ENCODE assay signal across 10 mouse cellular contexts in the genomic region with DNA sequence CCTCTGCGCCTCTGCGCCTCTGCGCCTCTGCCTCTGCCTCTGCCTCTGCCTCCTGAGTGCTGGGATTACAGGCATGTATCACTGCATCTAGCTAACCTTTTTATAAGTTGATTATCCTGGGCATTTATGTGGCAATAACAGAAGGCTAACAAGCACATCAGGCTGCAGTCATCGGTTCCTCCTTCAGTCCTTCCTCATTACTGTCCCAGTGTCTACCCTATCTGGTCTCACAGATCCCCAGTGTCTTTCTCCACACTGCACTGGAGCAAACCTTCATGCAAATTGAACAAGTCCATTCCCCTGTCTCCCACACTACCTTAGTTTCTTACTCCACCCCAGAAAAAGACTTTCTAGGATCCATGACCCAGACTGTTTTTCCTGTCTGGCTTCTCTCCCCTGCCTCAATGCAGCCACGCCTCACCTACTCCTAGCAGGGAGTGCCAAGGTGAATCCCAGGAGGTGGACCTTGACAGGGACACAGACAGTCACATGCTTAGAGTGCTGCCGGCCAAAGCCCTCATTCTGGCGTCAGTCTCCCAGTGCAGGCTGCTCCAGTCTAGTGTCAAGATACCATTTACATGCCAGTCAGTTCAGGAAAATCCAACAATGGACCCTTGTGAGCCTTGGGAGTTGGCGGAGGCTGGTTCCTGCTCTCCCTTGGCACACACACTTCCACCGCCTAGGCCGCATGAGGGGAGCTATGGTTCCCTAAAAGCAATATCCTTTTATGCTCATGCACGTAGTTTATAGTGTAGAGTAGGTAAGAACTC. TPM values are rescaled to one million over a fixed set of nuclear protein-coding genes. Genes with fewer than 3 reads are reported as not detected.
A peak's percentile ranks its signal among the peaks of the same experiment; 100 is the strongest.
DNase-seq lines count a peak whose midpoint lies in the region; ATAC-seq lines count a peak whose summit lies in the region.
"Had no signal": no experiment of that assay in that cellular context is flagged by ENCODE, and none has a peak within 500 bp of the region (broad histone marks: within the 10 kb centered on the region; RNA-seq: fewer than 3 reads in every experiment).

No protein-coding gene starts in this region.

- no peak for DNase-seq in forebrain, embryonic 10.5 days (ENCODE audit: extremely low spot score, low spot score)
- DNase-seq in forebrain, embryonic 11.5 days (ENCODE audit: low spot score), result no peak
- peak; percentile 61 for DNase-seq in right cerebral cortex, adult 18-20 months
- no peak for DNase-seq in right cerebral cortex, postnatal 14 days
- peak; percentile 73 to 90 for DNase-seq in kidney, postnatal 25 days
- DNase-seq in embryo, embryonic 10 days (ENCODE audit: low spot score), result no peak
- no peak for DNase-seq in spleen, adult 18-20 months

- H3K4me2 ChIP-seq in forebrain, embryonic 11.5 days (ENCODE audit: low read depth, low read length, severe bottlenecking), result no peak overlapping the region
- no peak overlapping the region for H3K4me2 ChIP-seq in stomach, embryonic 15.5 days
- H3K4me2 ChIP-seq: embryonic facial prominence, embryonic 12.5 days had no signal

- 84% methylated on average over 11 of the region's 11 CpGs for WGBS in forebrain, embryonic 10.5 days
- WGBS in forebrain, embryonic 11.5 days, result 84% methylated on average over 11 of the region's 11 CpGs
- 81% methylated on average over 11 of the region's 11 CpGs for WGBS in stomach, embryonic 15.5 days

- H3K9ac ChIP-seq in forebrain, embryonic 11.5 days (ENCODE audit: low read length), result no peak overlapping the region
- no peak overlapping the region for H3K9ac ChIP-seq in stomach, embryonic 15.5 days
- H3K9ac ChIP-seq: embryonic facial prominence, embryonic 12.5 days had no signal

- H3K4me1 ChIP-seq in forebrain, embryonic 10.5 days, result peaks cover 3% of the 10 kb centered on the region; the same call in 1 of the 2 replicates
- H3K4me1 ChIP-seq in forebrain, embryonic 11.5 days (replicated peaks; ENCODE audit: control insufficient read depth, insufficient read depth, low read length), result no peaks in the 10 kb centered on the region
- H3K4me1 ChIP-seq in stomach, embryonic 15.5 days, result no peaks in the 10 kb centered on the region
- H3K4me1 ChIP-seq: embryonic facial prominence, embryonic 12.5 days had no signal

- ATAC-seq in forebrain, embryonic 11.5 days (replicated peaks; ENCODE audit: low FRiP score), result no peak
- no peak for ATAC-seq in stomach, embryonic 15.5 days (ENCODE audit: insufficient read depth, low FRiP score, low read depth)

- 0 out of 2 replicates have a peak overlapping the region, but pooled peaks have one; percentile 10 for H3K27ac ChIP-seq in forebrain, embryonic 10.5 days
- H3K27ac ChIP-seq in forebrain, embryonic 11.5 days (ENCODE audit: low read depth, low read length), result no peak overlapping the region
- H3K27ac ChIP-seq in stomach, embryonic 15.5 days, result peak overlapping the region; percentile 3; the same call in 1 of the 2 replicates
- H3K27ac ChIP-seq: embryonic facial prominence, embryonic 12.5 days; macrophage had no signal

- no peaks in the 10 kb centered on the region for H3K36me3 ChIP-seq in forebrain, embryonic 10.5 days (replicated peaks)
- H3K36me3 ChIP-seq in forebrain, embryonic 11.5 days (ENCODE audit: control insufficient read depth, insufficient read depth, low read length), result no peaks in the 10 kb centered on the region
- no peaks in the 10 kb centered on the region for H3K36me3 ChIP-seq in stomach, embryonic 15.5 days
- H3K36me3 ChIP-seq: embryonic facial prominence, embryonic 12.5 days had no signal

- H3K27me3 ChIP-seq in forebrain, embryonic 10.5 days (ENCODE audit: poor library complexity, severe bottlenecking), result no peaks in the 10 kb centered on the region
- no peaks in the 10 kb centered on the region for H3K27me3 ChIP-seq in forebrain, embryonic 11.5 days (ENCODE audit: control insufficient read depth, insufficient read depth, low read length)
- H3K27me3 ChIP-seq in stomach, embryonic 15.5 days (replicated peaks), result no peaks in the 10 kb centered on the region; the same call in 1 of the 2 replicates
- H3K27me3 ChIP-seq: embryonic facial prominence, embryonic 12.5 days had no signal

- H3K4me3 ChIP-seq in forebrain, embryonic 10.5 days, result no peak overlapping the region
- H3K4me3 ChIP-seq in forebrain, embryonic 11.5 days (ENCODE audit: low read depth, low read length), result no peak overlapping the region
- H3K4me3 ChIP-seq in stomach, embryonic 15.5 days (replicated peaks), result no peak overlapping the region
- H3K4me3 ChIP-seq: embryonic facial prominence, embryonic 12.5 days had no signal

- H3K9me3 ChIP-seq in forebrain, embryonic 10.5 days, result no peaks in the 10 kb centered on the region
- H3K9me3 ChIP-seq in forebrain, embryonic 11.5 days (ENCODE audit: control insufficient read depth, low read length), result no peaks in the 10 kb centered on the region
- no peaks in the 10 kb centered on the region for H3K9me3 ChIP-seq in stomach, embryonic 15.5 days
- H3K9me3 ChIP-seq: embryonic facial prominence, embryonic 12.5 days had no signal

RNA-seq across cellular contexts. Expression of gene Tex33, which starts 12.1 kb away (rescaled TPM):
- polyA plus RNA-seq in forebrain, embryonic 10.5 days (2016; fragmentation: Nextera tagmentation; extraction: Ambion mirVana), result not detected in 2 replicates
- not detected in 2 replicates for polyA plus RNA-seq in forebrain, embryonic 11.5 days (2014; fragmentation: Nextera tagmentation; extraction: Ambion mirVana)
- not detected in 2 replicates for polyA plus RNA-seq in stomach, embryonic 15.5 days (2015; fragmentation: Nextera tagmentation; extraction: Ambion mirVana)
- polyA plus RNA-seq: embryonic facial prominence, embryonic 12.5 days; macrophage had no signal

RNA-seq across cellular contexts. Expression of gene Tst, which starts 22.1 kb away (rescaled TPM):
- 11.8 and 11.9 TPM in 2 replicates for polyA plus RNA-seq in forebrain, embryonic 10.5 days (2016; fragmentation: Nextera tagmentation; extraction: Ambion mirVana)
- polyA plus RNA-seq in forebrain, embryonic 11.5 days (2014; fragmentation: Nextera tagmentation; extraction: Ambion mirVana), result 10.4 and 11.9 TPM in 2 replicates
- polyA plus RNA-seq in stomach, embryonic 15.5 days (2015; fragmentation: Nextera tagmentation; extraction: Ambion mirVana), result 67.4 and 89.8 TPM in 2 replicates

RNA-seq across cellular contexts. Expression of gene Mpst, which starts 22.6 kb away (rescaled TPM):
- 0.90 and 2.0 TPM in 2 replicates for polyA plus RNA-seq in forebrain, embryonic 10.5 days (2016; fragmentation: Nextera tagmentation; extraction: Ambion mirVana)
- polyA plus RNA-seq in forebrain, embryonic 11.5 days (2014; fragmentation: Nextera tagmentation; extraction: Ambion mirVana), result 2.7 and 4.2 TPM in 2 replicates
- polyA plus RNA-seq in stomach, embryonic 15.5 days (2015; fragmentation: Nextera tagmentation; extraction: Ambion mirVana), result 3.3 and 4.2 TPM in 2 replicates

RNA-seq across cellular contexts. Expression of gene Kctd17, which starts 44.7 kb away (rescaled TPM):
- polyA plus RNA-seq in forebrain, embryonic 10.5 days (2016; fragmentation: Nextera tagmentation; extraction: Ambion mirVana), result 56.8 and 57.1 TPM in 2 replicates
- polyA plus RNA-seq in forebrain, embryonic 11.5 days (2014; fragmentation: Nextera tagmentation; extraction: Ambion mirVana), result 67.9 and 76.7 TPM in 2 replicates
- polyA plus RNA-seq in stomach, embryonic 15.5 days (2015; fragmentation: Nextera tagmentation; extraction: Ambion mirVana), result 35.4 and 40.6 TPM in 2 replicates

RNA-seq across cellular contexts. Expression of gene Csf2rb, which starts 58.1 kb away (rescaled TPM):
- polyA plus RNA-seq in forebrain, embryonic 10.5 days (2016; fragmentation: Nextera tagmentation; extraction: Ambion mirVana), result 3.3 and 3.9 TPM in 2 replicates
- polyA plus RNA-seq in forebrain, embryonic 11.5 days (2014; fragmentation: Nextera tagmentation; extraction: Ambion mirVana), result 1.7 and 2.2 TPM in 2 replicates
- 2.7 and 3.7 TPM in 2 replicates for polyA plus RNA-seq in stomach, embryonic 15.5 days (2015; fragmentation: Nextera tagmentation; extraction: Ambion mirVana)

Comparison
In these comparisons a context has a peak if more than half of its experiments do, and no peak if none do; other contexts are left out.
1. DNase-seq: peak in right cerebral cortex, adult 18-20 months (single experiment) and kidney, postnatal 25 days (2 of 2); none in forebrain, embryonic 10.5 days (single experiment), forebrain, embryonic 11.5 days (single experiment), right cerebral cortex, postnatal 14 days (single experiment), embryo, embryonic 10 days (single experiment) and spleen, adult 18-20 months (0 of 2).